Mouse (Mus musculus) embryonic facial prominence, embryonic 11.5 days (tissue): ENCODE data around the gene Ubc. TPM values are rescaled to one million over a fixed set of nuclear protein-coding genes. Genes with fewer than 3 reads are reported as not detected.
"Not testable (repeated sequence)": the region's sequence is repeated elsewhere in the genome, so short reads cannot be mapped to it uniquely, and the experiment has no call there.

ENCODE experiments used
- ATAC-seq: fragments of 200-750 bp; cut with Nextera tagmentation; replicated peaks from 2 replicates; pipeline ENCODE4 v1.8.0; 2017; ENCODE audit warnings: low read depth; ENCODE audit not compliant: insufficient number of reproducible peaks, low FRiP score, low TSS enrichment
- DNase-seq: peaks from one replicate; pipeline ENCODE4 v3.0.0-alpha.2; 2015; ENCODE audit warnings: low spot score
- H3K27ac ChIP-seq: fragments of 300-500 bp; sonication (generic); replicated peaks from 2 replicates; pipeline ENCODE4 v1.5.1; 2014; ENCODE audit warnings: mild to moderate bottlenecking, low read depth, low read length, control low read depth
- H3K27me3 ChIP-seq: fragments of 300-500 bp; sonication (generic); 2 replicates; pipeline ENCODE4 v1.6.1; 2014; ENCODE audit warnings: mild to moderate bottlenecking, low read length, moderate library complexity, mixed read lengths; ENCODE audit not compliant: control insufficient read depth, insufficient read depth
- H3K36me3 ChIP-seq: fragments of 300-500 bp; sonication (generic); replicated peaks from 2 replicates; pipeline ENCODE4 v1.6.1; 2014; ENCODE audit warnings: low read depth, mild to moderate bottlenecking, low read length, moderate library complexity, mixed read lengths; ENCODE audit not compliant: control insufficient read depth, insufficient read depth
- H3K4me1 ChIP-seq: fragments of 300-500 bp; sonication (generic); 2 replicates; pipeline ENCODE4 v1.6.1; 2014; ENCODE audit warnings: low read length, mixed read lengths; ENCODE audit not compliant: control insufficient read depth, insufficient read depth
- H3K4me2 ChIP-seq: fragments of 300-500 bp; sonication (generic); 2 replicates; pipeline ENCODE4 v1.6.1; 2014; ENCODE audit warnings: low read depth, mild to moderate bottlenecking, control low read depth, low read length, moderate library complexity
- H3K4me3 ChIP-seq: fragments of 300-500 bp; sonication (generic); 2 replicates; pipeline ENCODE4 v1.5.1; 2014; ENCODE audit warnings: low read depth, low read length, control low read depth
- H3K9ac ChIP-seq: fragments of 300-500 bp; sonication (generic); replicated peaks from 2 replicates; pipeline ENCODE4 v1.6.1; 2014; ENCODE audit warnings: mild to moderate bottlenecking, control low read depth, low read length
- H3K9me3 ChIP-seq: fragments of 300-500 bp; sonication (generic); replicated peaks from 2 replicates; pipeline ENCODE4 v1.6.1; 2016; ENCODE audit warnings: mild to moderate bottlenecking, low read length, inconsistent platforms, mixed read lengths; ENCODE audit not compliant: control insufficient read depth
- WGBS: fragments of 180-500 bp; shearing (Covaris S2); extraction: QIAGEN DNeasy Blood & Tissue Kit; methylation state at CpG from one replicate; pipeline ENCODE4 v1.1.7; 2014; 5-methylcytosine and 5-hydroxymethylcytosine counted together
- polyA plus RNA-seq: library from polyadenylated mRNA; unstranded; fragments of >200 nt; fragmentation: Nextera tagmentation; extraction: Ambion mirVana; gene quantifications from 2 replicates; pipeline ENCODE4 v1.2.1, GENCODE M21; 2014

Ubc gene
- polyA plus RNA-seq, 1 experiment from 2014 or later, result 1,016 TPM

DNA sequence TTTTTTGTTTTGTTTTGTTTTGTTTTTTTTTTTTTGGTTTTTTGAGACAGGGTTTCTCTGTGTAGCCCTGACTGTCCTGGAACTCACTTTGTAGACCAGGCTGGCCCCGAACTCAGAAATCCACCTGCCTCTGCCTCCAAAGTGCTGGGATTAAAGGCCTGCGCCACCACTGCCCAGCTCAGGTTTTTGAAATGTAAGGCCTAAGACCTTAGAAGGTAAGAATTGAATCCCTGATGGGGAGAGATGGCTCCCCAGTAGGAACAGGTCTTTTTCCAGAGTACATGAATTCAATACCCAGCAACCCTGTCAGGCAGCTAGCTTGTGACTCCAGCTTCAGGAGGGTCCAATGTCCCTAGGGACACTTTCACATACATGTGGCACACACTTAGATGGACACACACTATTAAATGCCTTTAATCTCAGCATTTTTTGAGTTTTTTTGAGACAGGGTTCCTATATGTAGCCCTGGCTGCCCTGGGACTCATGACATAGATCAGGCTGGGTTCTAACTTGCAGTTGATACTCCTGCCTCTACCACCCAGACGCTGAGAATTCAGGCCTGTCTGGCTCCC is 990 bp upstream of the Ubc start:
- Histone ChIP-seq H3K4me2 (no peak overlapping the region), H3K9me3 (no peaks in the 10 kb centered on the region), H3K4me1 (peaks cover 5% of the 10 kb centered on the region), H3K27ac (no peak overlapping the region), H3K36me3 (no peaks in the 10 kb centered on the region), H3K9ac (no peak overlapping the region), H3K27me3 (no peaks in the 10 kb centered on the region), H3K4me3 (no peak overlapping the region)
- no peak for ATAC-seq
- 89% methylated on average over 3 of the region's 3 CpGs for WGBS
- no peak for DNase-seq

DNA sequence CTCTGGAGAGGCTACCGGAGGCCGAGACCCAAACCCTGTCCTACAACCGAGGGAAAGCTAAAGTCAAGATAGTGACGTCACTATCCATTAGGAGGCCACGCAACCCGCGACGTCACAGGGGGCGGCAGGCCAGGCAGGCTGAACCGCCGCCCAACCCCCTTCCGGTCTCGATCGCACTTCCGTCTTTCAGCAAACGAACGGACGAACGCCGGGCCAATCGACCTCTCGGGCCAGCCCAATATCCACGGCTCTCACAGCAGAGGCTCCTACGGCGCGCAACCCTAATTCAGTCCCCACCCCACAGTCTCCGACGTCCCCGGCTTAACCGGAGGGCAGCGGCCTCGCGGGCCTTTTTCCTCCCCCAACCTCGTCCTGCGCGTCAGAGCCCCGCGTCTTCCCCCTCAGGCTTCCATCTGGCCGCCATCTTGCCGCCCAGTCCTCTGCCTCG is 847 bp downstream of the Ubc start, which contains the start of gene Gm10382:
TSS of gene Gm10382 (plus strand) at position 192 of the 448 bp plus-strand sequence.
- H3K4me2 ChIP-seq, result peak within 1 kb of the TSS; percentile 95
- peak within 1 kb of the TSS; percentile 98 for H3K9ac ChIP-seq
- no peaks in the 10 kb centered on the region for H3K27me3 ChIP-seq
- no peaks in the 10 kb centered on the region for H3K9me3 ChIP-seq
- H3K36me3 ChIP-seq, result peaks cover 2% of the 10 kb centered on the region; the same call in 1 of the 2 replicates
- peak within 1 kb of the TSS; percentile 100 for H3K4me3 ChIP-seq
- under 1% methylated on average over 41 of the region's 41 CpGs for WGBS
- DNase-seq (peak; percentile 83), ATAC-seq (peak; percentile 5)
- peak within 1 kb of the TSS; percentile 90 for H3K27ac ChIP-seq
- peaks cover 5% of the 10 kb centered on the region for H3K4me1 ChIP-seq

DNA sequence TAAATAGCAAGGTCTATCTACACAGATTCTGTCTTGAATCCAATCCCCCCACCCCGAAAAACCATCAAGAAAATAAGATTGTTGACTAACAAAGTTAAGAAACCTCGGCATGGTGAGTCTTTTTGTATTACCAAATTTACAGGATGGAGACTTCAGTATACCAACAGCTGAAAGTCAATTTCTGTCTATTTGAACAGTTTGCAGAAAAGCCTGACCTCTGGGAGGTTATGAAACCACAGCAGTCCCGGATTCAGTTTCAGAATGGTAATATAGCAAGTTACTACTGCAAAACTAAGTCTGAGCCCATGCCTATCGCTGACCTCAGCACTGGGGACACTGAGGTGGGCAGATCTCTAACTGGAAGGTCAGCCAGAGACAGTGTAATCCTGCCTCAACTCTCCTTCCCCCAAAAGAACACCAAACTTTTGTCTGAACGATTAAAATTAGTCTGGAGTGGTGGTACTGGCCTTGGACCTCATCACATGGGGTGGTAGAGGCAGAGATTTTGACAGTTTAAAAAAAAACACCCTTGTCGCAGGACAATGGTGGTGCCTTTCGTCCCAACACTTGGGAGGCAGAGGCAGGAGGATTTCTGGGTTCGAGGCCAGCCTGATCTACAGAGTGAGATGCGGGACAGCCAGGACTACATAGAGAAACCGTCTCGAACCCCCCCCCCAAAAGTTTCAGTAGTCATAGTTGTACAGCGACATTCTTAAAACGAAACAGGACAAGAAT is 1.5 kb downstream of the Ubc start:
- WGBS, result 32% methylated on average over 13 of the region's 13 CpGs

DNA sequence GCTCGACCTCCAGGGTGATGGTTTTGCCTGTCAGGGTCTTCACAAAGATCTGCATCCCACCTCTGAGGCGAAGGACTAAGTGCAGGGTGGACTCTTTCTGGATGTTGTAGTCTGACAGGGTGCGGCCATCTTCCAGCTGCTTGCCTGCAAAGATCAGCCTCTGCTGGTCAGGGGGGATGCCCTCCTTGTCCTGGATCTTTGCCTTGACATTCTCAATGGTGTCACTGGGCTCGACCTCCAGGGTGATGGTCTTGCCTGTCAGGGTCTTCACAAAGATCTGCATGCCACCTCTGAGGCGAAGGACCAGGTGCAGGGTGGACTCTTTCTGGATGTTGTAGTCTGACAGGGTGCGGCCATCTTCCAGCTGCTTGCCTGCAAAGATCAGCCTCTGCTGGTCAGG is 2.7 kb downstream of the Ubc start:
- not testable (repeated sequence) for H3K4me3 ChIP-seq, DNase-seq, H3K9me3 ChIP-seq, H3K9ac ChIP-seq, H3K27me3 ChIP-seq, H3K36me3 ChIP-seq, H3K4me1 ChIP-seq, H3K4me2 ChIP-seq, H3K27ac ChIP-seq, ATAC-seq
- 83% methylated on average over 4 of the region's 6 CpGs for WGBS

More for the DNA sequence above, 1.5 kb downstream of the Ubc start:
- Histone ChIP-seq H3K4me2 (peak overlapping the region; percentile 95), H3K36me3 (peaks cover 2% of the 10 kb centered on the region; the same call in 1 of the 2 replicates), H3K4me1 (no peaks in the 10 kb centered on the region; the same call in none of the 2 replicates), H3K4me3 (peak overlapping the region; percentile 100), H3K27ac (no peak overlapping the region), H3K9me3 (no peaks in the 10 kb centered on the region), H3K9ac (peak overlapping the region; percentile 98), H3K27me3 (no peaks in the 10 kb centered on the region)
- DNase-seq, result no peak
- ATAC-seq, result no peak

DNA sequence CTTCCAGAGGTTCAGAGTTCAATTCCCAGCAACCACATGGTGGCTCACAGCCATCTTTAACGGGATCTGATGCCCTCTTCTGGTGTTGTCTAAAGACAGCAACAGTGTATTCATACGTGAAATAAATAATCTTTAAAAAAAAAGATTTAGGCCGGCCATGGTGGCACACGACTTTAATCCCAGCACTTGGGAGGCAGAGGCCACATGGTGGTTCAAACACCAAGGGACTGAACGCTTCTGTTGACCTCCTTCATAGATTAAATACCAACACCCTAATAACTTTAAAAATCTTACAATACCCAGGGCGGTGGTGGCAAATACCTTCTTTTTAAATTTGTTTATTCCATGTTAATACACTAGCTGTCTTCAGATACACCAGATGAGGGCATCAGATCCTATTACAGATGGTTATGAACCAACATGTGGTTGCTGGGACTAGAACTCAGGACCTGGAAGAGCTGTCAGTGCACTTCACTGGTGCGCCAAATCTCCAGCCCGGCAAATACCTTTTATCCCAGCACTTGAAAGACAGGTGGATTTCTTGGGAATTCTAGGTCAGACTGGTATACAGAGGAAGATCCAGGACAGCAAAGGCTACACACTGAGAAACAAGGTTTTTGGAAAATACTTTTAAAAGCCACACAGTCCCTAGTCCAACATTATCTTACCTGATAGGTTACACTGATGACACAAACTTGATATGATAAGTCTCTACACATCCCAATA is 4.6 kb downstream of the Ubc start:
- Histone ChIP-seq H3K27ac (no peak overlapping the region), H3K9ac (no peak overlapping the region), H3K4me2 (no peak overlapping the region), H3K9me3 (no peaks in the 10 kb centered on the region), H3K27me3 (no peaks in the 10 kb centered on the region), H3K4me3 (no peak overlapping the region), H3K4me1 (no peaks in the 10 kb centered on the region; the same call in 1 of the 2 replicates), H3K36me3 (peaks cover 2% of the 10 kb centered on the region)
- ATAC-seq (no peak), DNase-seq (no peak)
- 79% methylated on average over 8 of the region's 8 CpGs for WGBS

DNA sequence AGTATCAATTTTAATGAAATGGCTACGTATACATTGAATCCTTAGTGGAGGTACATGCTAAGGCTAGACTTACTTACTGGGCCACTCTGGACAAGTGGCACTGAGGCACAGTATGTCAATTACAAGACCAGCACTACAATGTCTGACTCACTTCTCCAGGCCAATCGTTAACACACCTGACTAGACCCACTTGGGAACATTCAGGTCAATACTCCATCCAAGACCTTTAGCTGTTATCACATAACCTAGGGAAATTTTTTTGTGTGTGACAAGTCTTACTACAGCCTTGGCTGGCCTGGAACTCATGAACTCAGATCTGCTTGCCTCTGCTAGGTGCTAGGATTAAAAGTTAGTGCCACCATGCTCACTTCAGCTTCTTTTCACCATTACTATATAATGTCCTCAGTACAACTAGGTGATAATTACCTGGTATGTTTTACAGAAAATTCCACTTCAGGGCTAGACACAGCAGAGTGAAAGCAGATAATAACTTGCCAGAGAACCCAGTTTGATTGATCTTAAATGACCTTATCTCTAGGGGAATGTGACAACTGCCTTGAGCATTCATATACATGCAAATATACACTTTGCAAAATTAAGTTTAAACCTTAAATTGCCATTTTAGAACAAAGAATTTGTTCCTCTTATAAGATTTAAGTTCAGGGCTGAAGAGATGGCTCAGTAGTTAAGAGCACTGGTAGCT is 5.3 kb downstream of the Ubc start:
- Histone ChIP-seq H3K9ac (no peak overlapping the region), H3K9me3 (no peaks in the 10 kb centered on the region), H3K4me2 (no peak overlapping the region), H3K4me1 (no peaks in the 10 kb centered on the region; the same call in 1 of the 2 replicates), H3K4me3 (no peak overlapping the region), H3K36me3 (peaks cover 2% of the 10 kb centered on the region), H3K27me3 (no peaks in the 10 kb centered on the region), H3K27ac (no peak overlapping the region)
- DNase-seq (no peak), ATAC-seq (no peak)
- WGBS, result 83% methylated on average over 2 of the region's 2 CpGs

DNA sequence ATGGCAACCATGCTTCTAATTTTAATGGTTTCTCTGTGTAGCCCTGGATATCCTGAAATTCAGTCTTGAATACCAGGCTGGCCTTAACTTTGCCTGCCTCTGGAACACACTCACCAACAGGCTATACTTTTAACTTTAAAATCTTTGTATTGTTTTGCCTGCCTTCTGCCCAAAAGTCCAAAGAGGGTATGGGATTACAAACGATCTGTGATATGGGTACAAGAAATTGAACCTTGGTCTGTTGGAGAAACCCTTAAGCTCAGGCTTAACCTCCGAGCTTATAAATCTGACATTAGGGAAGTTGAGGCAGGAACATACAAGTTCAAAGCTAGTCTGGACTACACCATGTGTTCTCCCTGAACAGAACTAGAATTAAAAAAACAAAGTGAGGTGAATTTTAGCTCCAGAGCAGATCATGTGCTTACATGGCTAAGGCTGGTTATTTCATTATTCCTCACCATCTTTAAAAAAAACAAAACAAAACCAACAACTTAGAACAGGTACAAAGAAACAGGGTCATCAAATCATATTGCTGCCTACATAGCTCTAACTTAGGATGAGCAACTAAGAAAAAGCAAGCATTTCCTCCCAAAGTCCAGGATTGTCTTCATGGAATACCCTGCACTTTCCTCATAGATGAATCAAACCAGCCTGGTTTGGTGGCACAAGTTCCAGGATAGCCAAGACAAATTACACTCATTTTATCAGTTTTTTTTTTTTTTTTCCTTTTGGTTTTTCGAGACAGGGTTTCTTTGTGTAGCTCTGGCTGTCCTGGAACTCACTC is 6.2 kb downstream of the Ubc start:
- Histone ChIP-seq H3K27ac (no peak overlapping the region), H3K36me3 (peaks cover 2% of the 10 kb centered on the region), H3K9me3 (no peaks in the 10 kb centered on the region), H3K4me1 (no peaks in the 10 kb centered on the region; the same call in 1 of the 2 replicates), H3K9ac (no peak overlapping the region), H3K4me3 (no peak overlapping the region), H3K4me2 (no peak overlapping the region), H3K27me3 (no peaks in the 10 kb centered on the region)
- DNase-seq (no peak), ATAC-seq (no peak)
- 86% methylated on average over 3 of the region's 3 CpGs for WGBS
